Mouse (Mus musculus) activated CD4-positive, CD25-positive, alpha-beta regulatory T cell (primary cell): ENCODE data around the gene Traf2. TPM values are rescaled to one million over a fixed set of nuclear protein-coding genes. Genes with fewer than 3 reads are reported as not detected.

Source experiments
- polyA plus RNA-seq, 2 experiments: library from polyadenylated mRNA; unstranded; fragments of 100-300 nt; shearing (Covaris generic); gene quantifications; one replicate each; pipeline ENCODE4 v1.2.1; 2017

The Traf2 gene
- polyA plus RNA-seq, result 10 to 100 TPM; 52.5 to 80.6 TPM

DNA sequence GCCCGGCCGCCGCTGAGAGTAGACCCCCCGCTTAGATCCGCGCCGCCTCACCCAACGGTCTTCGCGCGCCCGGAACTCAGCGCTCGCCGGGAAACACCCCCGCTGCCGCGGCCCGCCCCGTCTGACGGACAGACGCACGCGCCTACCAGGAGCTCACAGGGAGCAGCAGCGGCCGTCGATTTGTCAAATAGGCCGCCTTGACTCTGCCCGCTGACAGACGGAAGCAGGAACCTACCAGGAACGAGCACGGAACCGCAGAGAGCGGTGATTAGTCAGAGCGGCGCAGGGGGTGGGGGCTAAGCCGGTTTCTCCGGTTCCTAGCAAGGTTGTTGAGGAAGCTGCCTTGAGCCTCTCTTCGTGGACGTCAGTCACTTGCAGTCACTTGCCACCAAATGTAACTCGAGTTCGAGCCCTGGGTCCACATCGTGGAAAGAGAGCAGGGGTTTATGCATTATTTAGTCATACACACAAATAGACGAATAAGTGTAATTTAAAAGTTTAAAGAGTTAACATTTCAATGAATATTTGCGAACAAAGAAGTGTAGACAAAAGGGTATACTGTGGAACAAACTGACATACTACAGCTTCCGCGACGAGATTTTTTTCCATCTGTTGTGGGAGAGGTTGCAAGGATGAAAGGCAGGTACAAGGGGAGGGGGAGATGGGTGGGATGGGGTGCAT is at the start of gene Traf2:
Gene Traf2 (minus strand): TSS at position 130 of the 681 bp plus-strand sequence.

GRCm38 (mm10) chr2:25581294-25581864 is 34.6 kb upstream of the Traf2 start, which contains the start of gene Ajm1:
Gene Ajm1 (minus strand): TSS chr2:25581757.

DNA sequence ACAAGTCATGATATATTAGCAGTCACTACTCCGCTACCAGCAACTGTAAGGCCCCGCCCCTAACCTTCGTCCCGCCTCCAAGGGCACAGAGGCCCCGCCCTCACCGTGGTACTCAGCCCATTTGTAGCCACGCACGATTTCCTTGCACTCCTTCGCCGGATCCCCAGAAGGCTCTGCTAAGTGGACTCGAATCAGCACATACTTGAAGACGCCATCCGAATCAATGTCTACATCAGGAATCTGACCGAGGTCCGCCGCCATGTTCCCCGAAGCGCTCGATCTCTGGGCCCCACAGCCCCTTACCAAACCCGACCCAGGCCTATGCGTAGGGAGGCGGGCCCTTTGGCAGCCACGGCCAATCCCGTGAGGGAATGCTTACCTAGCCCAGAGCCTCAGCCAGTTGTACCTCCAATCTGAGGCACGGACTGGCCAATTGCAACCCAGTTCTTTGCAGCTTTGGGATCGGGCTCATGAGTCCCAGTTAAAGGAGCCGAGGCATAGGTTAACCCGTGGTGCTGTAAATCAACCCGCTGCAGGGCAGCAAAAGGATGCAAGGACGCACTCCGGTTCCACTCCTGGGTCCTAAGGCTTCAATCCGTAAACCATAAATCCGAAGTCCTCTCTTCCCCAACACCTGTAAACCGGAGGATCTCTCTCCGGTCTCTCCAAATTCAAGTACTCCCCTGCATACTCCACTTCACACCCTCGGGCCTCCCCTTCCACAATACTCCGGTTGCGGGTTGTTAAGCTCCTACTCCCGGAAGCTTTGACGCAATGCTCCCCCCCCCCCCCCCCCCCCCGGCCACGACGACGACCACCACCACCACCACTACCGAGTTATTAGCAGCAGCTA is 28.1 kb upstream of the Traf2 start, which contains the start of the genes Mamdc4 and Phpt1:
Gene Mamdc4 (minus strand): TSS at position 267 of the 853 bp plus-strand sequence.
Gene Phpt1 (minus strand): TSS at position 646 of the 853 bp plus-strand sequence.

DNA sequence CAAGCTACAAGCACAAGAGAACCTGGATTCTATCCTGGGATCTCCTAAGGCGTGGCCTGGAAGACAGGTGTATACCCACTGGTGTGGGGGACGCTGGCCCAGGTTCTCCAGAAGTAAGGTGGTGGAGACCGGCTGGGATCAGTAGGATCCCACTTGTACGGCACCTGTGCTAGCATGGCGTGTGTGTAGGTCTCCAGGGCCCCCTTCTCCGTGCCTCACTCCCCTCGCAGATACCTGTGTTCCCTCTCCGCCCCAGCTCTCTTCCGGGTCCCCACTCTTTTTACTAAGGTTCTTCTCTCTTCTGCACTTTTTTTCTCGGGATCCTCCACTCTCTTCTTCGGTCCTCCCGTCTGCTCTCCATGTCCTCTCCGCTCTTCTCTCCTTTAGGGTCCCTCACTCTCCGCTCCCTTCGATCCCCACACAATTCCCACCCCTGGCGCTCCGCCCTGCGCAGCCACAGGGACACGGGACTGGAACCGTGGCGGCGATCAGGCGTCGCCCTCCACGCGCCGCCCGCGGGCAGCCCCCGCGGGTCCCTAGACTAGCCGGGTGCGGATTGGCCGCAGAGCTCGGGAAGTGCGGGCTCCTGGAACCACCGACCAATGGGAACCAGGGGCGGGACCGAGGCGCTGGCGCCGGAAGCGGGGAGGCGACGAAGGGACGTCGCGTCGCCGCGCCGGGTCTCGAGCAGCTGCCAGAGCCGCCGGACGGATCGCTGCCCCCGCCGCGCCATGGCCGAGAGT is 10.7 kb upstream of the Traf2 start, which contains the start of gene Edf1:
Gene Edf1 (plus strand): TSS at position 627 of the 743 bp plus-strand sequence.

GRCm38 (mm10) chr2:25501593-25502486 is 44.9 kb downstream of the Traf2 start, which contains the start of gene C8g:
Gene C8g (minus strand): TSS chr2:25501719.

GRCm38 (mm10) chr2:25500576-25501405 is 45.9 kb downstream of the Traf2 start, which contains the start of gene Fbxw5:
Gene Fbxw5 (plus strand): TSS chr2:25500750.

DNA sequence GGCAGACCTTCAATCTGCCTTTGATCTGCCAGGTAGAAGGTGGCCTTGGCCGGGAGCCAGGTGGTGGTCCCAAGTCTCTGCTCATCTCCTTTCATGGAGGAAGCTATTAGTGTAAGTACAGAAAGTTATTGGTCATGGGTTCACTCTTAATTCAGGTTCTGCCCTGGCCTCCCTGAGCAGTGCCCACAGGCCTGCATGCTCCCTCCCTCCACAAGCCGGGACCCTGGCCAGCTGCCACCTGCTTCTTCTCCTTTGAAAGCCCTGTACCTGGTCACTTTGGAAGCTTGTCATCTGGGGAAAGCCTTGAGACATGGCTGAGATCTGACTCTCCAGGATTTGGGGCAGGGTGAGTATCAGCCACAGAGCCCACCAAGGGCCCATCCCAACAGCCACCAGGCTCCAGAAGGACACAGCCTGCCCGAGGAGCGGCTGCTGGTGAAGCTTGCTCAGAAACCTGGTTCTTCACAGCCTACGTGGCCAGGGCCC is 53.2 kb downstream of the Traf2 start, which contains the start of gene Lcn12:
Gene Lcn12 (minus strand): TSS at position 436 of the 486 bp plus-strand sequence.

DNA sequence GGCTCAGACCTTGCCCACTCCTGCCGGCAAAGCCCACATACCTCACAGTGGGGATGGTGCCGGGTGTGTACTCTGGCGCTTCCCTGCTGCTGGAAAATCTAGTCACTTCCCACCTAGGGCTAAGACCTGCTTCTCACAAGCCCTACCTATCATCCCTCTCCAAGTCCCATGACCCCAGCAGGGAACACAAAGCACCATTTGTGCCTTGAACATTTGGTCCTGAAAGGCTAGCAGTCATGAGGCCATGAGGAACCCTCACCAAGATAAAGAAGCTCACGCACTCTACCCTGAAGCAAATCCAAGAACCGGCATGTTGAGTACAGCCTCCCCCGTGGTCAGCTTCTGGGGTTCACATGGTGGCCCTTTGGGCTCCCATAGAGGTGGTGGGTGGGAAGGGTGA is 76.8 kb downstream of the Traf2 start, which contains the start of gene Ptgds:
Gene Ptgds (minus strand): TSS at position 78 of the 400 bp plus-strand sequence.

Other genes with a start within 250 kb of the Traf2 start
- gene Grin1, start 227.8 kb downstream of the Traf2 start, polyA plus RNA-seq, result under 1 TPM; 0.10 to 0.39 TPM
- 10 to 100 TPM; 17.2 to 17.6 TPM for gene Man1b1, start 214.6 kb downstream of the Traf2 start, polyA plus RNA-seq
- 10 to 100 TPM; 13.0 to 16.1 TPM for gene Dpp7, start 190.6 kb downstream of the Traf2 start, polyA plus RNA-seq
- 10 to 100 TPM; 50.7 to 71.9 TPM for gene Uap1l1, start 181.3 kb downstream of the Traf2 start, polyA plus RNA-seq
- gene Sapcd2, start 174.6 kb downstream of the Traf2 start, polyA plus RNA-seq, result 1 to 10 TPM; 4.3 to 6.6 TPM
- gene Entpd2, start 151.1 kb downstream of the Traf2 start, polyA plus RNA-seq, result under 1 TPM in 1 of 2 experiments, not detected in 1; 0.17 TPM
- 1 to 10 TPM; 1.1 to 4.0 TPM for gene Npdc1, start 147.6 kb downstream of the Traf2 start, polyA plus RNA-seq
- gene Fut7, start 123.7 kb downstream of the Traf2 start, polyA plus RNA-seq, result 10 to 100 TPM; 13.1 to 35.9 TPM
- gene Abca2, start 118.2 kb downstream of the Traf2 start, polyA plus RNA-seq, result 10 to 100 TPM; 20.5 to 67.6 TPM
- gene Clic3, start 90.1 kb downstream of the Traf2 start, polyA plus RNA-seq, result 1 to 10 TPM; 1.1 to 2.4 TPM
- gene Paxx, start 85.8 kb downstream of the Traf2 start, polyA plus RNA-seq, result 100 to 1,000 TPM in 1 of 2 experiments, 10 to 100 TPM in 1; 95.9 to 106 TPM
- gene Ptgds, start 76.9 kb downstream of the Traf2 start, polyA plus RNA-seq, result under 1 TPM in 1 of 2 experiments, not detected in 1; 0.63 TPM
- gene Lcn12, start 53.0 kb downstream of the Traf2 start, polyA plus RNA-seq, result not detected
- gene Fbxw5, start 46.2 kb downstream of the Traf2 start, polyA plus RNA-seq, result 10 to 100 TPM; 64.4 to 86.7 TPM
- 1 to 10 TPM; 5.9 to 6.1 TPM for gene C8g, start 45.2 kb downstream of the Traf2 start, polyA plus RNA-seq
- 100 to 1,000 TPM; 327 to 440 TPM for gene Edf1, start 10.9 kb upstream of the Traf2 start, polyA plus RNA-seq
- 1 to 10 TPM; 1.2 to 1.8 TPM for gene Mamdc4, start 27.9 kb upstream of the Traf2 start, polyA plus RNA-seq
- gene Phpt1, start 28.3 kb upstream of the Traf2 start, polyA plus RNA-seq, result 10 to 100 TPM; 51.3 to 89.9 TPM
- under 1 TPM; 0.58 to 0.69 TPM for gene Ajm1, start 34.8 kb upstream of the Traf2 start, polyA plus RNA-seq
- 10 to 100 TPM; 30.8 to 31.8 TPM for gene Rabl6, start 61.6 kb upstream of the Traf2 start, polyA plus RNA-seq
- gene Ccdc183, start 70.7 kb upstream of the Traf2 start, polyA plus RNA-seq, result not detected
- 1 to 10 TPM; 1.2 to 4.9 TPM for gene Tmem141, start 75.1 kb upstream of the Traf2 start, polyA plus RNA-seq
- 1 to 10 TPM; 4.7 to 8.3 TPM for gene Fcna, start 81.1 kb upstream of the Traf2 start, polyA plus RNA-seq
- gene Lcn8, start 106.2 kb upstream of the Traf2 start, polyA plus RNA-seq, result not detected
- gene Lcn5, start 111.0 kb upstream of the Traf2 start, polyA plus RNA-seq, result not detected
- gene Lcn6, start 129.8 kb upstream of the Traf2 start, polyA plus RNA-seq, result under 1 TPM in 1 of 2 experiments, not detected in 1; 0.60 TPM
- gene Lcn10, start 135.8 kb upstream of the Traf2 start, polyA plus RNA-seq, result under 1 TPM; 0.14 to 0.21 TPM
- gene Obp2a, start 153.1 kb upstream of the Traf2 start, polyA plus RNA-seq, result not detected
- 10 to 100 TPM; 57.5 to 58.4 TPM for gene Bmyc, start 159.8 kb upstream of the Traf2 start, polyA plus RNA-seq
- not detected for gene Obp2b, start 190.1 kb upstream of the Traf2 start, polyA plus RNA-seq
- gene Lcn3, start 218.6 kb upstream of the Traf2 start, polyA plus RNA-seq, result under 1 TPM in 1 of 2 experiments, not detected in 1; 0.34 TPM
- gene Lcn11, start 230.1 kb upstream of the Traf2 start, polyA plus RNA-seq, result not detected
- not detected for gene Gm13539, start 235.3 kb upstream of the Traf2 start, polyA plus RNA-seq